Mouse (Mus musculus) liver, embryonic 12.5 days (tissue): ENCODE measurements around the gene Irak1. TPM values are rescaled to one million over a fixed set of nuclear protein-coding genes. Genes with fewer than 3 reads are reported as not detected.

ENCODE experiments used
- ATAC-seq: fragments of 200-750 bp; cut with Nextera tagmentation; 2 replicates; pipeline ENCODE4 v1.8.0; 2017; ENCODE audit warnings: moderate number of reproducible peaks, mild to moderate bottlenecking, moderate library complexity
- H3K27ac ChIP-seq: fragments of 300-500 bp; sonication (generic); 2 replicates; pipeline ENCODE4 v1.5.1; 2016; ENCODE audit warnings: mild to moderate bottlenecking
- H3K27me3 ChIP-seq: fragments of 300-500 bp; sonication (generic); replicated peaks from 2 replicates; pipeline ENCODE4 v1.6.1; 2016; ENCODE audit warnings: mild to moderate bottlenecking, moderate library complexity
- H3K36me3 ChIP-seq: fragments of 300-500 bp; sonication (generic); 2 replicates; pipeline ENCODE4 v1.6.1; 2016; ENCODE audit warnings: mild to moderate bottlenecking, moderate library complexity
- H3K4me1 ChIP-seq: fragments of 300-500 bp; sonication (generic); 2 replicates; pipeline ENCODE4 v1.6.1; 2016
- H3K4me2 ChIP-seq: fragments of 300-500 bp; sonication (generic); 2 replicates; pipeline ENCODE4 v1.6.1; 2016; ENCODE audit warnings: mild to moderate bottlenecking, moderate library complexity
- H3K4me3 ChIP-seq: fragments of 300-500 bp; sonication (generic); 2 replicates; pipeline ENCODE4 v1.5.1; 2016; ENCODE audit warnings: mild to moderate bottlenecking, moderate library complexity
- H3K9ac ChIP-seq: fragments of 300-500 bp; sonication (generic); 2 replicates; pipeline ENCODE4 v1.6.1; 2016; ENCODE audit warnings: mild to moderate bottlenecking, moderate library complexity
- H3K9me3 ChIP-seq: fragments of 300-500 bp; sonication (generic); replicated peaks from 2 replicates; pipeline ENCODE4 v1.6.1; 2016; ENCODE audit warnings: mild to moderate bottlenecking, moderate library complexity
- WGBS: fragments of 180-500 bp; shearing (Covaris S2); methylation state at CpG from one replicate; pipeline ENCODE4 v1.1.7; 2016; ENCODE audit not compliant: insufficient replicate concordance; 5-methylcytosine and 5-hydroxymethylcytosine counted together
- microRNA counts: library from miRNA; unstranded; fragments of <30 nt; microRNA quantifications from one replicate; lab custom pipeline; 2017
- microRNA-seq: library from miRNA; unstranded; fragments of <30 nt; microRNA quantifications from one replicate; pipeline ENCODE4, GENCODE M21; 2017
- polyA plus RNA-seq: library from polyadenylated mRNA; unstranded; fragments of >200 nt; fragmentation: Nextera tagmentation; extraction: Ambion mirVana; gene quantifications from 2 replicates; pipeline ENCODE4 v1.2.1, GENCODE M21; 2016

Irak1 gene
- polyA plus RNA-seq, 1 experiment from 2014 or later = 45.8 TPM

GRCm38 (mm10) chrX:73964363-73964762, 59.4 kb downstream of the Irak1 start:
- no peaks in the 10 kb centered on the region for H3K9me3 ChIP-seq
- H3K27ac ChIP-seq = peak overlapping the region; percentile 99
- H3K4me2 ChIP-seq = peak overlapping the region; percentile 78
- peak; percentile 67 for ATAC-seq
- peaks cover 51% of the 10 kb centered on the region for H3K36me3 ChIP-seq
- peaks cover 42% of the 10 kb centered on the region for H3K4me1 ChIP-seq
- peaks cover 12% of the 10 kb centered on the region; the same call in 1 of the 2 replicates for H3K27me3 ChIP-seq
- peak overlapping the region; percentile 86 for H3K9ac ChIP-seq
- H3K4me3 ChIP-seq = peak overlapping the region; percentile 82
- 22% methylated on average over 3 of the region's 3 CpGs for WGBS

MicroRNAs encoded within 50 kb of the gene (microRNA counts, 519-probe panel; counts per million panel counts)
- microRNA mmu-miR-718 (lab: Ali Mortazavi, UCI) = 582 counts per million, percentile 70 among the panel's probes with 10 or more counts

Small RNA genes lying within 50 kb of the gene (microRNA-seq; reads per million reads assigned to microRNA genes)
- 2.5 reads per million for gene Mir5132
- gene Mir718 = 1.8 reads per million

Other genes with a start within 250 kb of the Irak1 start
- 0.89 and 1.2 TPM in 2 replicates for gene Srpk3, start 249.5 kb downstream of the Irak1 start, polyA plus RNA-seq
- 141 TPM in 2 replicates for gene Idh3g, start 237.0 kb downstream of the Irak1 start, polyA plus RNA-seq
- 162 and 173 TPM in 2 replicates for gene Ssr4, start 236.9 kb downstream of the Irak1 start, polyA plus RNA-seq
- 0.14 and 0.25 TPM in 2 replicates for gene Pdzd4, start 198.9 kb downstream of the Irak1 start, polyA plus RNA-seq
- 0.08 and 0.13 TPM in 2 replicates for gene Avpr2, start 131.8 kb downstream of the Irak1 start, polyA plus RNA-seq
- 0.11 and 0.38 TPM in 2 replicates for gene L1cam, start 127.8 kb downstream of the Irak1 start, polyA plus RNA-seq
- 7.1 and 8.6 TPM in 2 replicates for gene Arhgap4, start 102.0 kb downstream of the Irak1 start, polyA plus RNA-seq
- gene Naa10, start 102.0 kb downstream of the Irak1 start, polyA plus RNA-seq = 140 and 148 TPM in 2 replicates
- 21.2 and 22.9 TPM in 2 replicates for gene Renbp, start 93.1 kb downstream of the Irak1 start, polyA plus RNA-seq
- 51.8 and 59.7 TPM in 2 replicates for gene Hcfc1, start 57.6 kb downstream of the Irak1 start, polyA plus RNA-seq
- gene Opn1mw, start 103.5 kb upstream of the Irak1 start, polyA plus RNA-seq = not detected in 2 replicates
- gene Mecp2, start 111.4 kb upstream of the Irak1 start, polyA plus RNA-seq = 8.1 and 9.4 TPM in 2 replicates
- gene Tex28, start 143.9 kb upstream of the Irak1 start, polyA plus RNA-seq = not detected in 2 replicates
- not detected in 2 replicates for gene Tktl1, start 153.3 kb upstream of the Irak1 start, polyA plus RNA-seq
- 79.2 and 80.1 TPM in 2 replicates for gene Flna, start 225.9 kb upstream of the Irak1 start, polyA plus RNA-seq
- gene Emd, start 230.8 kb upstream of the Irak1 start, polyA plus RNA-seq = 10.1 and 11.6 TPM in 2 replicates
- 624 and 688 TPM in 2 replicates for gene Rpl10, start 246.9 kb upstream of the Irak1 start, polyA plus RNA-seq